Comparison of ENCODE assay signal across 6 mouse cellular contexts in genomic region chr10:115178019-115178418, GRCm38 (mm10). TPM values are rescaled to one million over a fixed set of nuclear protein-coding genes. Genes with fewer than 3 reads are reported as not detected.
"Had no signal": no experiment of that assay in that cellular context is flagged by ENCODE, and none has a peak within 500 bp of the region (broad histone marks: within the 10 kb centered on the region; RNA-seq: fewer than 3 reads in every experiment).

No protein-coding gene starts in this region.

RNA-seq across cellular contexts. Expression of gene Tph2, which starts 6.8 kb away (rescaled TPM):
- total RNA-seq: megakaryocyte, adult 5-6 weeks; monocyte, adult 5-6 weeks; neutrophil, adult 5-6 weeks had no signal
- polyA plus RNA-seq: kidney, embryonic 15.5 days; liver, embryonic 13.5 days; lung, adult 2 months had no signal
